ENCODE assay signal across 10 mouse cellular contexts in genomic region chr10:90666746-90667145, GRCm38 (mm10).
DNase-seq lines count a peak whose midpoint lies in the region; ATAC-seq lines count a peak whose summit lies in the region.
"Had no signal": no experiment of that assay in that cellular context is flagged by ENCODE, and none has a peak within 500 bp of the region (broad histone marks: within the 10 kb centered on the region; RNA-seq: fewer than 3 reads in every experiment).

No protein-coding gene starts in this region.

- ATAC-seq in megakaryocyte progenitor cell, adult 5-6 weeks (replicated peaks; ENCODE audit: poor library complexity), result no peak

- H3K27ac ChIP-seq in brown adipose tissue, adult 24 weeks (replicated peaks; ENCODE audit: low read depth, low read length), result peak overlapping the region; percentile 27; the same call in 1 of the 2 replicates
- H3K27ac ChIP-seq: hindbrain, embryonic 12.5 days had no signal

- DNase-seq in left cerebral cortex, postnatal 4 days, result peak; percentile 76
- DNase-seq in left cerebral cortex, adult 18-20 months (ENCODE audit: low spot score in 2 of 2), result no peak
- DNase-seq in fat pad, adult 2 months (ENCODE audit: extremely low read depth, low read depth, low spot score), result peak; percentile 51
- peak; percentile 64 for DNase-seq in layer of hippocampus, adult 9-11 months
- DNase-seq in T-cell, adult 2 months (ENCODE audit: low spot score), result no peak
- DNase-seq: thymus, postnatal 36 days had no signal

- H3K4me3 ChIP-seq in brown adipose tissue, adult 24 weeks (ENCODE audit: insufficient read depth, low read depth, low read length), result no peak overlapping the region
- H3K4me3 ChIP-seq: erythroblast, embryonic 14.5 days; hindbrain, embryonic 12.5 days had no signal

- intact Hi-C loops in left cerebral cortex, postnatal 4 days (cut with DNase I), result no loop called here

- H3K4me1 ChIP-seq in brown adipose tissue, adult 24 weeks (ENCODE audit: control insufficient read depth, insufficient read depth, insufficient read length, low read length), result no peaks in the 10 kb centered on the region
- H3K4me1 ChIP-seq: hindbrain, embryonic 12.5 days had no signal

Comparison
In these comparisons a context has a peak if more than half of its experiments do, and no peak if none do; other contexts are left out.
1. DNase-seq: peak in left cerebral cortex, postnatal 4 days (single experiment), fat pad, adult 2 months (single experiment) and layer of hippocampus, adult 9-11 months (single experiment); none in left cerebral cortex, adult 18-20 months (0 of 2) and T-cell, adult 2 months (single experiment).